Mouse (Mus musculus): ENCODE data around the gene Cd68. TPM values are rescaled to one million over a fixed set of nuclear protein-coding genes. Genes with fewer than 3 reads are reported as not detected.

Cd68 gene
- 41.9 and 43.6 TPM in 2 replicates for polyA plus RNA-seq (2015; fragmentation: Nextera tagmentation; extraction: Ambion mirVana)

DNA sequence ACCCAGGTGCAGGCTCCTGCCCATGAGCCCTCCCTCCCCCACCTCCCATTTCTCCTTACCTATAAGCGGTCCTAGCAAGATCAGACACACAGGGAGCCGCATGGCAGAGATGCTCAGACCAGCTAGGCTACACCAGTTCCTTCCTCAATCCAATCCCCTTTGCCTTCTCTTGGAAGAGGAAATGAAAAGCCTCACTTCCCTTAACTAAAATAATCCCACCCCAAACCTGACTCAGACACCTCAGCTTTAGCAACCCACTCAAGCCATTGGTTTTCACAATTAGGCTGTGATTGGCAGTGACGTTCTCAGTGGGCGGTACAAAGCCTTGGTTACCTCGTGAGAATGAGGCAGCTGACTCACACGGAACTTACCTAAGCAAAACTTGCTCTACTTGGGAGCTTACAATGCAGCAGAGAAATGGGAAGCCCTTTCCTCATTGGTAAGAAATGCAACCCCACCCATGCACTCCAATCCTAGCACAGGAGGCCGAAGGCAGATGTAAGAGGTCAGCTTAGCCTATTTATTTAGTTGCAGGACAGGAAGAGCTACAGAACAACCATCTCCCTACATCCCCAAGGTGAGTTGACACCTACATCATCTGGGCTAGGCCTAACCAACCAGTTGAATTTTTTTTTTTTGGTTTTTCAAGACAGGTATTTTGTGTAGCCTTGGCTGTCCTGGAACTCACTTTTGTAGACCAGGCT lies at the start of gene Cd68:
TSS of gene Cd68 (minus strand) at position 193 of the 704 bp plus-strand sequence.
- TF ChIP-seq CTCF (IDR thresholded peaks at IDR 0.05): no peak
- TF ChIP-seq EP300 (IDR thresholded peaks at IDR 0.05): peak; percentile 63
- peak within 1 kb of the TSS; percentile 20; the same call in 1 of the 2 replicates for H3K27ac ChIP-seq (ENCODE audit: low read length)
- no peak within 1 kb of the TSS for H3K4me3 ChIP-seq (ENCODE audit: low read depth, low read length)
- H3K27me3 ChIP-seq (replicated peaks; ENCODE audit: insufficient read depth, low read length): no peaks in the 10 kb centered on the region
- H3K4me2 ChIP-seq (replicated peaks; ENCODE audit: low read depth, low read length): no peak within 1 kb of the TSS
- 27% methylated on average over 7 of the region's 7 CpGs for WGBS
- DNase-seq (ENCODE audit: low spot score): peak; percentile 89
- peak; percentile 6; the same call in 1 of the 2 replicates for ATAC-seq
- H3K9me3 ChIP-seq (ENCODE audit: low read length): no peaks in the 10 kb centered on the region
- H3K9ac ChIP-seq (replicated peaks; ENCODE audit: low read depth): no peak within 1 kb of the TSS
- H3K36me3 ChIP-seq (ENCODE audit: insufficient read depth, low read length): peaks cover 22% of the 10 kb centered on the region; the same call in 1 of the 2 replicates
- H3K4me1 ChIP-seq (ENCODE audit: insufficient read depth, low read depth, low read length): peaks cover 12% of the 10 kb centered on the region; the same call in 1 of the 2 replicates

DNA sequence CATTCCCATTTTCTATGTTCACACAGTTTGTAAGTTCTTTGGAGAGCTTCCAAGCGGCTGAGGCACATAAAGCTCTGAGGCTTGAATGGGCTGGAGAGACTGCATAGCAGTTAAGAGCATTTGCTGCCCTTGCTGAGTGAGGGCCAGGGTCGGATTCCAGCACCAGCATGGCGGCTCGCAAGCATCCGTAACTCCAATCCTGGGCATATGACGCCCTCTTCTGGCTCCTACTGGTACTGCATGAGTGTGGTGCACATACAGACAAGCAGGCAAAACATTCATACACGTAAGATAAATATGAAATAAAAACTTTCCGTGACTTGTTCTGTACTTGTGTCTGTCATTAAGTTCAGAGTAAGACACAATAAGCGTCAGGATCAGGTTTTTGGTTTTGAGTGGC lies 49.5 kb upstream of the Cd68 start:
- H3K9ac ChIP-seq (replicated peaks; ENCODE audit: low read depth): no peak overlapping the region
- no peak overlapping the region for H3K4me3 ChIP-seq (ENCODE audit: low read depth, low read length)
- peak; percentile 28 for ATAC-seq
- no peaks in the 10 kb centered on the region for H3K36me3 ChIP-seq (ENCODE audit: insufficient read depth, low read length)
- H3K4me1 ChIP-seq (ENCODE audit: insufficient read depth, low read depth, low read length): no peaks in the 10 kb centered on the region
- H3K4me2 ChIP-seq (replicated peaks; ENCODE audit: low read depth, low read length): no peak overlapping the region
- DNase-seq (ENCODE audit: low spot score): peak; percentile 13
- H3K9me3 ChIP-seq (ENCODE audit: low read length): no peaks in the 10 kb centered on the region
- no peaks in the 10 kb centered on the region for H3K27me3 ChIP-seq (replicated peaks; ENCODE audit: insufficient read depth, low read length)
- 48% methylated on average over 9 of the region's 9 CpGs for WGBS
- TF ChIP-seq EP300 (IDR thresholded peaks at IDR 0.05) (no peak), CTCF (IDR thresholded peaks at IDR 0.05) (peak; percentile 76)
- no peak overlapping the region for H3K27ac ChIP-seq (ENCODE audit: low read length)

DNA sequence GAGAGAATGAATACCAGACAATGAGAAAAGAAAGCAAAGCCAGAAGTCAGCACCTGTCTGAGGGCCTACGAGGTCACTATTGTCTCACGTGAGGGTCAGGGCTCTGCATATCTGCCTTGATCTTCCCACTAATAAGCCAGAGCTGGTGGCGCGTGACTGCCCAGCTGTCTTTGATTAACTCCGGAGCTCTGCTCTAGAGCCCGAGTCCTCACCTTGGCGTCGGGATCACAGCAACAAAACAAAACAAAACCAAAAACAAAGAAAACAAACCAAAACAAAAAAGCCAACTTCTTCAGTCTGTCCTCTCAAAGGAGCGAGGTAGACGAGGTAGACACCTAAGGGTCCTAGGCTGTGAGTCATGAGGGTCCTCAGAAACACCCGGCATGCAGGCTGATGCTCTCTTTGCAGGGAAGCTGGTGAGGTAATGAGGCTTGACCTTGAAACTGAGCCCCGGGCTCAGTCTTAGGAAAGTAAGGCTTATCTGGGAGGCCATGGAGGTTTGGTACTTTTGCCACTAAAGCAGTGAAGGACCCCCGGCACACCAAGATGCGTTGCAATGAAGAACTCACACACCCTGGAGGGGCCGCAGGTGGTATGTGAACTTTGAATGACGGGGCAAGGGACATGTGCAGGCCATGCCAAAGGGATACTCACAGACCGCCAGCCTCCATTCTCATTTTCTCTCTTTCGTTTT lies 48.8 kb upstream of the Cd68 start:
- no peak overlapping the region for H3K4me3 ChIP-seq (ENCODE audit: low read depth, low read length)
- no peak overlapping the region for H3K9ac ChIP-seq (replicated peaks; ENCODE audit: low read depth)
- no peak overlapping the region for H3K4me2 ChIP-seq (replicated peaks; ENCODE audit: low read depth, low read length)
- TF ChIP-seq CTCF (IDR thresholded peaks at IDR 0.05): no peak
- no peak for TF ChIP-seq EP300 (IDR thresholded peaks at IDR 0.05)
- DNase-seq (ENCODE audit: low spot score): no peak
- ATAC-seq: no peak
- 67% methylated on average over 18 of the region's 18 CpGs for WGBS
- H3K4me1 ChIP-seq (ENCODE audit: insufficient read depth, low read depth, low read length): no peaks in the 10 kb centered on the region
- no peaks in the 10 kb centered on the region for H3K9me3 ChIP-seq (ENCODE audit: low read length)
- H3K27ac ChIP-seq (ENCODE audit: low read length): no peak overlapping the region
- H3K36me3 ChIP-seq (ENCODE audit: insufficient read depth, low read length): no peaks in the 10 kb centered on the region
- H3K27me3 ChIP-seq (replicated peaks; ENCODE audit: insufficient read depth, low read length): no peaks in the 10 kb centered on the region

DNA sequence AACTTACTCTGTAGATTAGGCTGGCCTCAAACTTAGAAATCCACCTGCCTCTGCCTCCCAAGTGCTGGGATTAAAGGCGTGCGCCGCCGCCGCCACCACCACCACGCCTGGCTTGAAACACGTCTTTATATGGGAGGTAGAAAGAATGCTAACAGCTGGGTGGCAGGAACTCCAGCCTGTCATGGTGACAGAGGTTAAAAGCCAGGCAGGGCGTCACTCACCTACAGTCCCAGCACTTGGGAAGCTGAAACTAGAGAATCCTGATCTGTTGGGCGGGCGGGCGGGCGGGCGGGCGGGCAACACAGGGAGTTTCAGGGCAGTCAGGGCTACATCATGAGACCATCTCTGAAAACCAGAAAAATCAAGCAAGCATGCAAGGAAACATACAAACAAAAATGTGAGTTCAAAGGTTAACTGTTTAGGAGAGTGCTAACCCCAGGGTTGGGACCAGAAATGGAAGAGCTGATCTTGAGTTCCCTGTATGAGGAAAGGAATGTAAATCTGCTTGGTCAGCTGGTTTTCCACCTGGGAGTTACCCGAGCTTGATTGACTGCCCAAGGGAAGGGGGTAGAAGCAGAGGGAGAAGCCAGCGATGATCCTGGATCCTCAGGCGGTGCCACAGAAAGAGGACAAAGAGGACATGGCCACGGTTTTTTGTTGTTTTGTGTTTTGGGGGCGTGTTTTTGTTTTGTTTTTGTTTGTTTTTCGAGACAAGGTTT lies 47.2 kb upstream of the Cd68 start:
- no peaks in the 10 kb centered on the region for H3K4me1 ChIP-seq (ENCODE audit: insufficient read depth, low read depth, low read length)
- TF ChIP-seq EP300 (IDR thresholded peaks at IDR 0.05): no peak
- no peak for TF ChIP-seq CTCF (IDR thresholded peaks at IDR 0.05)
- no peak overlapping the region for H3K27ac ChIP-seq (ENCODE audit: low read length)
- no peak overlapping the region for H3K9ac ChIP-seq (replicated peaks; ENCODE audit: low read depth)
- no peak overlapping the region for H3K4me3 ChIP-seq (ENCODE audit: low read depth, low read length)
- DNase-seq (ENCODE audit: low spot score) (no peak), ATAC-seq (no peak)
- no peaks in the 10 kb centered on the region for H3K36me3 ChIP-seq (ENCODE audit: insufficient read depth, low read length)
- WGBS: 75% methylated on average over 20 of the region's 20 CpGs
- no peak overlapping the region for H3K4me2 ChIP-seq (replicated peaks; ENCODE audit: low read depth, low read length)
- no peaks in the 10 kb centered on the region for H3K27me3 ChIP-seq (replicated peaks; ENCODE audit: insufficient read depth, low read length)
- no peaks in the 10 kb centered on the region for H3K9me3 ChIP-seq (ENCODE audit: low read length)

DNA sequence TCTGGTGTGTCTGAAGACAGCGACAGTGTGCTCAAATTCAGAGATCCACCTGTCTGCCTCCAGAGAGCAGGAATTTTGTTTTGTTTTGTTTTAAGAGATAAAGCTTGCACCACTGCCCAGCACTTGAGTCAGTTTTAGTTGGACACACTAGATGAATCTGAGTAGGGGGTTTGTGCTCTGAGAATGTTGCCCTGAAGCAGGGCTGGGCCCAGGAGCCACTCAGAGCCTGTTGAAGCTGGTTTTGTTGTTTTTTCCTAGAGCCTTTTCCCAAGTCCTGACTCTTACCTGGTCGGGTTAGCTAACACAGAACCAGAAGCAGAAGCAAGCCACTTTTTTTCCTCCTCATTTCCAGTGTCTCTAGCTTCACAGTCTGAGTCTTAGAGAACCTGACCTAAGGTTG lies 45.1 kb upstream of the Cd68 start:
- no peaks in the 10 kb centered on the region for H3K4me1 ChIP-seq (ENCODE audit: insufficient read depth, low read depth, low read length)
- no peak overlapping the region for H3K27ac ChIP-seq (ENCODE audit: low read length)
- DNase-seq (ENCODE audit: low spot score) (no peak), ATAC-seq (no peak)
- no peaks in the 10 kb centered on the region for H3K36me3 ChIP-seq (ENCODE audit: insufficient read depth, low read length)
- H3K4me3 ChIP-seq (ENCODE audit: low read depth, low read length): no peak overlapping the region
- no peak overlapping the region for H3K4me2 ChIP-seq (replicated peaks; ENCODE audit: low read depth, low read length)
- no peaks in the 10 kb centered on the region for H3K27me3 ChIP-seq (replicated peaks; ENCODE audit: insufficient read depth, low read length)
- TF ChIP-seq CTCF (IDR thresholded peaks at IDR 0.05) (no peak), EP300 (IDR thresholded peaks at IDR 0.05) (no peak)
- no peaks in the 10 kb centered on the region for H3K9me3 ChIP-seq (ENCODE audit: low read length)
- H3K9ac ChIP-seq (replicated peaks; ENCODE audit: low read depth): no peak overlapping the region
- WGBS: 62% methylated on average over 2 of the region's 2 CpGs

DNA sequence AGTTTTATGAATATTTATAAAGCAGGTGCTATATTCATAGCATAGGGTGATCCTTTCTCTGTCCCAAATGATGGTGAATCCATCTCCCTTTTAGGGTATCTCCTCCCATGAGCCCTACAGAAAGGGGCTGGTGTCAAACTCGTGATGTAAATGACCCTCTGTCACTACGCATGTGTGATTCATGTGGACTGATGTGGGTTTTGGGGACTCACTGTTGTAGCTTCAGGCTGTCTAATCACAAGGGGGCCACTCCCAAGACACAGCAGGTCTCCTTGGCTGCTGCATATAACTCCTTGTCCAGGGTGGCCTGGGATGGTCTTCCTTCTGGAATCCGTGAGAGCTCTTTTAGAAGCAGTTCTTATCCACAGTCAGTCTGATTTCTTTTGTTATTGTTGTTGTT lies 44.5 kb upstream of the Cd68 start:
- Histone ChIP-seq H3K4me1 (ENCODE audit: insufficient read depth, low read depth, low read length) (no peaks in the 10 kb centered on the region), H3K27ac (ENCODE audit: low read length) (no peak overlapping the region), H3K9me3 (ENCODE audit: low read length) (no peaks in the 10 kb centered on the region), H3K4me2 (replicated peaks; ENCODE audit: low read depth, low read length) (no peak overlapping the region), H3K27me3 (replicated peaks; ENCODE audit: insufficient read depth, low read length) (no peaks in the 10 kb centered on the region), H3K4me3 (ENCODE audit: low read depth, low read length) (no peak overlapping the region), H3K36me3 (ENCODE audit: insufficient read depth, low read length) (no peaks in the 10 kb centered on the region), H3K9ac (replicated peaks; ENCODE audit: low read depth) (no peak overlapping the region)
- 75% methylated on average over 3 of the region's 3 CpGs for WGBS
- no peak for ATAC-seq
- TF ChIP-seq EP300 (IDR thresholded peaks at IDR 0.05): no peak
- TF ChIP-seq CTCF (IDR thresholded peaks at IDR 0.05): no peak
- DNase-seq (ENCODE audit: low spot score): no peak
